Mouse (Mus musculus) lung, embryonic 14.5 days (tissue): ENCODE measurements around the gene Zfp672. TPM values are rescaled to one million over a fixed set of nuclear protein-coding genes. Genes with fewer than 3 reads are reported as not detected.
A peak's percentile ranks its signal among the peaks of the same experiment; 100 is the strongest.
"Not testable (repeated sequence)": the region's sequence is repeated elsewhere in the genome, so short reads cannot be mapped to it uniquely, and the experiment has no call there.

ENCODE experiments used
- ATAC-seq: fragments of 200-750 bp; cut with Nextera tagmentation; 2 replicates; pipeline ENCODE4 v1.8.0; 2017; ENCODE audit warnings: mild to moderate bottlenecking, moderate TSS enrichment, moderate library complexity; ENCODE audit not compliant: insufficient read depth
- DNase-seq: peaks from one replicate; pipeline ENCODE4 v3.0.0-alpha.2; 2015
- H3K27ac ChIP-seq: fragments of 300-500 bp; sonication (generic); 2 replicates; pipeline ENCODE4 v1.5.1; 2014; ENCODE audit warnings: low read depth, mild to moderate bottlenecking, moderate library complexity
- H3K27me3 ChIP-seq: fragments of 300-500 bp; sonication (generic); 2 replicates; pipeline ENCODE4 v1.6.1; 2014; ENCODE audit warnings: low read length, control low read depth; ENCODE audit not compliant: insufficient read depth
- H3K36me3 ChIP-seq: fragments of 300-500 bp; sonication (generic); 2 replicates; pipeline ENCODE4 v1.6.1; 2014; ENCODE audit warnings: control low read depth; ENCODE audit not compliant: insufficient read depth
- H3K4me1 ChIP-seq: fragments of 300-500 bp; sonication (generic); 2 replicates; pipeline ENCODE4 v1.6.1; 2014; ENCODE audit warnings: antibody characterized with exemption, control low read depth; ENCODE audit not compliant: insufficient read depth
- H3K4me2 ChIP-seq: fragments of 300-500 bp; sonication (generic); 2 replicates; pipeline ENCODE4 v1.6.1; 2014; ENCODE audit warnings: mild to moderate bottlenecking
- H3K4me3 ChIP-seq: fragments of 300-500 bp; sonication (generic); 2 replicates; pipeline ENCODE4 v1.5.1; 2014; ENCODE audit warnings: low read depth, low read length
- H3K9ac ChIP-seq: fragments of 300-500 bp; sonication (generic); 2 replicates; pipeline ENCODE4 v1.6.1; 2014
- H3K9me3 ChIP-seq: fragments of 300-500 bp; sonication (generic); 2 replicates; pipeline ENCODE4 v1.6.1; 2016; ENCODE audit warnings: low read depth, low read length, control low read depth
- CTCF ChIP-seq: IDR thresholded peaks from 2 replicates; pipeline ENCODE4 v1.5.1; 2016; ENCODE audit warnings: antibody characterized with exemption, low read depth
- WGBS: fragments of 180-500 bp; shearing (Covaris S2); extraction: QIAGEN DNeasy Blood & Tissue Kit; methylation state at CpG from one replicate; pipeline ENCODE4 v1.1.7; 2014; 5-methylcytosine and 5-hydroxymethylcytosine counted together
- polyA plus RNA-seq: library from polyadenylated mRNA; unstranded; fragments of >200 nt; fragmentation: Nextera tagmentation; extraction: Ambion mirVana; gene quantifications from 2 replicates; pipeline ENCODE4 v1.2.1, GENCODE M21; 2014

Zfp672 gene
- polyA plus RNA-seq, 1 experiment from 2014 or later: 31.3 TPM

- WGBS: 86% methylated on average over 6 of the region's 6 CpGs
- Histone ChIP-seq H3K27ac (no peak overlapping the region), H3K4me3 (no peak overlapping the region), H3K27me3 (no peaks in the 10 kb centered on the region), H3K4me2 (no peak overlapping the region), H3K9ac (no peak overlapping the region), H3K4me1 (no peaks in the 10 kb centered on the region), H3K9me3 (no peaks in the 10 kb centered on the region), H3K36me3 (peaks cover 57% of the 10 kb centered on the region)
- no peak for ATAC-seq
- TF ChIP-seq CTCF: no peak
- no peak for DNase-seq
These were observed 16.1 kb downstream of the Zfp672 start for GRCm38 (mm10) chr11:58314069-58314468.

GRCm38 (mm10) chr11:58308661-58309060, 21.5 kb downstream of the Zfp672 start:
- H3K9ac ChIP-seq: no peak overlapping the region
- no peaks in the 10 kb centered on the region for H3K27me3 ChIP-seq
- H3K4me3 ChIP-seq: no peak overlapping the region
- no peak overlapping the region for H3K4me2 ChIP-seq
- DNase-seq (no peak), ATAC-seq (no peak)
- peaks cover 17% of the 10 kb centered on the region; the same call in 1 of the 2 replicates for H3K36me3 ChIP-seq
- peaks cover 4% of the 10 kb centered on the region; the same call in 1 of the 2 replicates for H3K4me1 ChIP-seq
- H3K27ac ChIP-seq: no peak overlapping the region
- WGBS: 91% methylated on average over 9 of the region's 9 CpGs
- TF ChIP-seq CTCF: no peak
- no peaks in the 10 kb centered on the region for H3K9me3 ChIP-seq

GRCm38 (mm10) chr11:58307411-58308080, 22.6 kb downstream of the Zfp672 start:
- H3K36me3 ChIP-seq: peaks cover 10% of the 10 kb centered on the region; the same call in 1 of the 2 replicates
- WGBS: under 1% methylated on average over 42 of the region's 42 CpGs
- H3K9ac ChIP-seq: peak overlapping the region; percentile 72
- H3K4me1 ChIP-seq: peaks cover 4% of the 10 kb centered on the region; the same call in 1 of the 2 replicates
- DNase-seq (peak; percentile 75), ATAC-seq (peak; percentile 75)
- no peaks in the 10 kb centered on the region for H3K27me3 ChIP-seq
- peak overlapping the region; percentile 57 for H3K4me3 ChIP-seq
- peak overlapping the region; percentile 94 for H3K4me2 ChIP-seq
- H3K27ac ChIP-seq: peak overlapping the region; percentile 87
- no peaks in the 10 kb centered on the region for H3K9me3 ChIP-seq
- TF ChIP-seq CTCF: peak; percentile 27

GRCm38 (mm10) chr11:58306860-58307308, 23.3 kb downstream of the Zfp672 start, which contains the start of gene Zfp692:
Gene Zfp692 (plus strand): TSS chr11:58307069.
- Histone ChIP-seq H3K4me1 (peaks cover 4% of the 10 kb centered on the region; the same call in 1 of the 2 replicates), H3K9me3 (no peaks in the 10 kb centered on the region), H3K27me3 (no peaks in the 10 kb centered on the region), H3K36me3 (peaks cover 10% of the 10 kb centered on the region; the same call in 1 of the 2 replicates), H3K27ac (peak within 1 kb of the TSS; percentile 87), H3K9ac (peak within 1 kb of the TSS; percentile 72), H3K4me2 (peak within 1 kb of the TSS; percentile 94), H3K4me3 (peak within 1 kb of the TSS; percentile 57)
- WGBS: under 1% methylated on average over 34 of the region's 34 CpGs
- TF ChIP-seq CTCF: 0 out of 2 replicates have a peak, but pooled peaks have one; percentile 4
- peak; percentile 76 for ATAC-seq
- DNase-seq: peak; percentile 97

- not testable (repeated sequence) for H3K9ac ChIP-seq, H3K36me3 ChIP-seq, H3K4me1 ChIP-seq, H3K4me2 ChIP-seq, ATAC-seq, DNase-seq, H3K4me3 ChIP-seq, H3K9me3 ChIP-seq, H3K27me3 ChIP-seq, H3K27ac ChIP-seq
- 85% methylated on average over 8 of the region's 8 CpGs for WGBS
These were observed 24.8 kb downstream of the Zfp672 start for GRCm38 (mm10) chr11:58305299-58305698.

GRCm38 (mm10) chr11:58303594-58303993, 26.5 kb downstream of the Zfp672 start:
- TF ChIP-seq CTCF: no peak
- Histone ChIP-seq H3K9me3 (no peaks in the 10 kb centered on the region), H3K4me1 (peaks cover 4% of the 10 kb centered on the region; the same call in 1 of the 2 replicates), H3K9ac (no peak overlapping the region), H3K36me3 (no peaks in the 10 kb centered on the region), H3K27me3 (no peaks in the 10 kb centered on the region), H3K4me3 (0 out of 2 replicates have a peak overlapping the region, but pooled peaks have one; percentile 2), H3K27ac (no peak overlapping the region), H3K4me2 (peak overlapping the region; percentile 70)
- whole genome bisulfite sequencing: 14% methylated on average over 7 of the region's 7 CpGs
- DNase-seq: peak; percentile 30
- no peak for ATAC-seq

GRCm38 (mm10) chr11:58302774-58303445, 27.2 kb downstream of the Zfp672 start:
- Histone ChIP-seq H3K9me3 (no peaks in the 10 kb centered on the region), H3K9ac (peak overlapping the region; percentile 62), H3K36me3 (no peaks in the 10 kb centered on the region), H3K4me1 (peaks cover 2% of the 10 kb centered on the region; the same call in 1 of the 2 replicates), H3K4me3 (peak overlapping the region; percentile 61), H3K4me2 (peak overlapping the region; percentile 70), H3K27me3 (no peaks in the 10 kb centered on the region), H3K27ac (peak overlapping the region; percentile 94)
- DNase-seq (peak; percentile 35), ATAC-seq (peak; percentile 50)
- no peak for TF ChIP-seq CTCF
- WGBS: under 1% methylated on average over 26 of the region's 26 CpGs
